Mouse (Mus musculus): ENCODE data around the gene Fam155a. TPM values are rescaled to one million over a fixed set of nuclear protein-coding genes. Genes with fewer than 3 reads are reported as not detected.
A peak's percentile ranks its signal among the peaks of the same experiment; 100 is the strongest.

The Fam155a gene
- total RNA-seq, 2 experiments from 2014 or later = 93.7 to 104 TPM

DNA sequence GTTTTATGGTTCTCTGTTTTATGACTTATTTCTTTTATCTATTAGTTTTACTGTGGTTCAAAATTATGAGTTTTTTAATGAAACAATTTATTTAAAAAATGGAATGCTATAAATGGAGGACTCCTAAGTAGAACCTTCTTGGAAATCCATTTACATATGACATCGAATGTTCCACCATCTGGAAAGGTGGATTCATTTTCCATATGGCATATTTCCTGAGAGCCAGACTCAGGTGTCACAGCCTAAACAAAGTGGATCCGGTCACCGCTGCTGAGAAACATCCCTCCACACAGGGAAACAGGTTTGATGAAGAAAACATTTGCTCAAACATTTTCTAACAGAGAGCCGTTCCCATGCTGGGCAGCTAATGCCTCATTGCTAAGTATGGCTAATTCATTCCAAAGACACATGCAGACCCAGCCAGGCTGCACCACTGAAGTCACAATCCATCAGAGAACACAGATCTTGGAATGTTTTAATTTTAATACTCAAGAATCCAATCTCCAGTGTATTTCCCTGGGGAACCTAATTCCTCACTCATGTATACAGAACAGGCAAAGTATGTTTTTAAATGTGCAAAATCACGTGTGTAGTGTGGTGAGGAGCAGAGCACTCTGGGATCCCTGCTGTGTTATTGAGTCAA lies 235.1 kb downstream of the Fam155a start:
- DNase-seq (ENCODE audit: low spot score in 2 of 2) = no peak
- intact Hi-C loops (cut with DNase I) = no loop called here

DNA sequence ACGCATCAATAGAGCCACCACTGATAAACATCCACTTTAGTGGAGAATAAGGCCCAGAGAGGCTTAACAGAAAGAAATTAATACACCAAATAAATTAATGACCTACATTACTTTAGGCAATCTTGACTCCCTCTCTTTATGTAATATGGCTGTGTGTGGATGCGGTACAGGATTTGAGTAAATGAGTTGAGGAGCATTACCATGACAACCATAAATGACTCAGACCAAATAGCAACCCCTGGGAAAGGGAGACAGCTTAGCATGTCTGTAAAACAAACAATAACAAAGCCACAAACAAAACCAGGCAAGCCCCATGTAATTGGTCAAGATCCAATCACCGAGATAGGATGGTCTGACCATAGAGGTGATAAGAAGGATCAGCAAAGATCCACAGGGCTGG lies 244.4 kb downstream of the Fam155a start:
- intact Hi-C loops (cut with DNase I) = no loop called here
- no peak for DNase-seq (ENCODE audit: low spot score in 2 of 2)

DNA sequence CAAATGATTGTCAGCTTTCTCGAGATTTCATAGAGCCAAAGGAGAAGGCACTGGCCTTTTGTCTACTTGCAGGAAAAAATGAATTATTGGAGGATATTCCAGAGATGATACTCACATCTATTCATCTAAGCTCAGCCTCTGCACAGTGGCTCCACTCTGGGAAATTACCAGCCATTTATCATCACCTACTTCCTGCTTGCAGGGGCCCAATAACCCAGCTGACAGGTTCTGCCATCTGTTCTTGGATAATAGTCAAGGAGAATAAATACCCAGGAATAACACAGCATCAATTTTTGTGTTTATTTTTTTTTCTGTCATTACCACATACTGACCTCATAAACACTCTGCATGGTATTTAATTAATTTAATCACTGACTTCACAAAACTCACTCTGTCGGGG lies 249.4 kb downstream of the Fam155a start:
- intact Hi-C loops (cut with DNase I) = no loop called here
- no peak for DNase-seq (ENCODE audit: low spot score in 2 of 2)

DNA sequence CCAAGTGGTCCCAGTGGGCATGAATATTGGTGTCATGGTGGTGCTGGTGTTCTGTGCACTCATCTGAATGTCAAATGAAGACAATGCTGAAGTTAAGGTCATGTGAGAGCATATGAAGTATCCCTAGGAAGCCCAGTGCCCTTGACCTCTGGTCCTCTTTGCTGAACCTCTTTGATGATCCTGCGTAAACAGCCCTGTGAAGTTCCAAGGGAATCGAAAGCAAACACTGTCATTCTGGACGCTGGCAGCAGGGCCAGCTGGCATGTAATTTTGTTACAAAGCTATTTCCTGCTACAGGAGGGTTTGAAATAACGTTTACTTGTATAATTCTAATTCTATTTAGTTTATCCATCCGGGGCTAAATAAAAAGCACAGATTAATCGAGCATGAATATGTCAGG lies 270.2 kb downstream of the Fam155a start:
- peak in 1 of 2 experiments; percentile 5 for DNase-seq (ENCODE audit: low spot score in 2 of 2)

DNA sequence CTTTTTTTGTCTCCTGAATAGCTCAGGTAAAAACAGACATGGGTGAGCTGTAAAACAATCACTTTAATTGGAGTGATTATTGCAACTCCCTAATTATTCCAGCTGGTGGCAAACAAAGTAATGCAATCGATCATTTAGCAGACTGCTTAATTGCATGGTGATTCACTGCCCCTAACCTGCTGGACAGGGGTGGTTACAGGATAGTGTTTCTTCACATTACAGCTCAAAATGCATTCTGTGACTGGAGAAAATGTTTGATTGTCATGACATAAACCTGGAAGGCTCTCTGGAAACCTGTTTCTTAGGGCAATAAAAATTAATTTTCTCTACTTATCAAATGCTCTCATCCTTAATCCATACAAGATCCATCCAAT lies 276.7 kb downstream of the Fam155a start:
- intact Hi-C loops (cut with DNase I) = no loop called here
- no peak for DNase-seq (ENCODE audit: low spot score in 2 of 2)

More for the DNA sequence above, 270.2 kb downstream of the Fam155a start:
- intact Hi-C loops (cut with DNase I) = no loop called here

DNA sequence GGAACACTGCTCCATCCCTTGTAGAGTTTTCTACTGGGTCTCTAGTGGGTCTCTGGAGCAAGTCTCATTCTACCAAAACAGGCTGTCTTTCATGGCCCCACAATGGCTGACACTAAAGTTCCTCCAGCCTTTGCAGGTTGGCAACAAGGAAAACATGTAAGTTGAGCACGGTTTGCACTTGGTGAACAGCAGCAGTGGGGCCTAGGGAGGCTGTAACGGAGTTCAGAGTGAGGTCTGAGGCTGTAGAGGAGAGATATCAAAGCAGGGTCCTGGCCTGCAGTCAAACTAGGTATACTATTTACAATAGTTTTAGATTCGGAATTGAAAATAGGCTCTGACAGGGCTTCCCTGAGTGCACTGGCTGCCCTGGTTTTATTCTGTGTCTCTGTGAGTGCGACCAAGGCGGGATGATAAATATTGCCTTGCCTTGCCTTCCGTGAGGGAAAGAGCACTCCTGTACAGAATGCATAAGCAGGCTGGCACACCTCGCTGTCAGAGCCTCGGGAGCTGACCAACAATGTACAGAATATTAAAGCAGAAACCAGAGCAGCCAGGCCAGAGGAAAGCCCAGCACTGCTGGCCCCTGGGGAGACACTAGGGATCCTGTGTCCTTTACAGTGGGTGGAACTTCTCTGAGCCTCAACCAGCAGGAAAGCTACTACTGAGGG lies 277.3 kb downstream of the Fam155a start:
- intact Hi-C loops (cut with DNase I) = no loop called here
- no peak for DNase-seq (ENCODE audit: low spot score in 2 of 2)

DNA sequence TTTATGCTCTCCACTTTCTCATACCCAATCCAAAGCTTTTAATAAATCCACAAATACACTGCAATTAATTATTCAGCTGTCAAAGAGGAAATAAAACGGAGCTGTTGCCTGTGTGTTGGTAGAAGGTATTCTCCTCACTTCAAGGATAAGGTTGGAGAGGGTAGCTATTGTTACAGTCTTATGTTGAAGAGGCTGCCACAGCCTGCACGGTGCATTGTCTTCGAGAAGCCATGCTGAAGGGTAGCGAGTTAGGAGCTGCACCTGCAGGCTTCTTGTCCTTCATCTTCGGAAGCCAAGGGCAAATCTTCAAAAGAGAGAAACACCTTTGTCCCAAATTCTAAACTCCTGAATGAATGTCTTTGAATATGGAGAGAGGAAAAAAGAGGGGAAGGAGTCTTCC lies 288.4 kb downstream of the Fam155a start:
- intact Hi-C loops (cut with DNase I) = no loop called here
- DNase-seq (ENCODE audit: low spot score in 2 of 2) = no peak

DNA sequence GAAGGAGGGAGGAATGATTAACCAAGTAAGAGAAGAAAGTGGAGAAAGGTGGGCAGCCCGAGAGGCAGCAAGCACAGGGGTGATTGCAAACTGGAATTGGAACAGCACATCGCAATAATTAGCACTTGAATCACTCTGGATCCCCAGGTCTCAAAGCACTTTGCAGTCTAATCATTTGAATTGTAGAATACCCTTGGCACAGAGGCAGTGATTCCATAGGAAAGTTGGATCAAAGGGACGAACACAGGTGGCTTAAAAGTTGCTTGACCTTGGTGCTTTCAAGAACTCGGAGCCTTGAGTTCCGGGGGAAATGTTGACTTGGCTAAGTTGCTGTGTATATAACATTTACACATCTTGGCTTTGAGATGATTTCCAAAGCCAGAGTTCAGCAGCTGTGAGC lies 299.7 kb downstream of the Fam155a start:
- DNase-seq (ENCODE audit: low spot score in 2 of 2) = no peak
- intact Hi-C loops (cut with DNase I) = no loop called here

DNA sequence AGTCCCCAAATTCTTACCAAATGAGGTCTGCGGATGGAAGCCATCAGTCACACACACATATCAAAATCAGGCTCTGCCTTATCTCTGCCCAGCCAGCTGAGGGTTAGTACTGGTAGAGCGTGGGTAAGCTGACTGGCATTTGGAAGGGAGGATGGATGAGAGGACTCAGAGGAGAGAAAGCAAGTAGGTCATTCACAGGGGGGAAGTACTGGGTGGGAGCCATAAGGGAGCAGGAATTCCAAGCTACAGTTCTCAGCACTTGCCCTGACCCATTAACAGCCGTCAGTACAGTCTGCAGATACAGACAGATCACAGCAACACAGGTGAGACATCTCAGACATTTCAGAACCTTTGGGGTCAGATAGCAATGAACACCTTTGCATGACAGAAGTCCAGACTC lies 300.8 kb downstream of the Fam155a start:
- intact Hi-C loops (cut with DNase I) = no loop called here
- DNase-seq (ENCODE audit: low spot score in 2 of 2) = no peak

DNA sequence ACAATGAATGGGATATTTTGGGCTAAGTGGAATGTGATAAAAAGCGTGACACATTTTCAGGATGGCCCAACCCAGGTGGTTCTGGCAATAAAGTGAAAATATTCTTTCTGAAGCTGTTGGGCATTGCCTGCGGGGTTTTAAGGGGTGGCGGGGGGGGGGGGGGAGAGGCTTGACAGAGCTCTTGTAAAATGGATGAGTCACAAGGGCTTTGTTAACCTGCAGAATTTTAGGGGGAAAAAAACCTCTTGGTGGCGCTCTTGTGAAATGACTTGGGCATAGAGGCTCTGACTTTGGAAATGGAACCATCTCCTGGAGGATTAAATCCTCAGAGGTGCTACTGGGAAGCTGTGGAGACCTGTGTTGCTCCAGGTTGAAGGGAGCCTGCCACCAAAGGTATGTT lies 309.9 kb downstream of the Fam155a start:
- DNase-seq (ENCODE audit: low spot score in 2 of 2) = no peak
- intact Hi-C loops (cut with DNase I) = no loop called here

DNA sequence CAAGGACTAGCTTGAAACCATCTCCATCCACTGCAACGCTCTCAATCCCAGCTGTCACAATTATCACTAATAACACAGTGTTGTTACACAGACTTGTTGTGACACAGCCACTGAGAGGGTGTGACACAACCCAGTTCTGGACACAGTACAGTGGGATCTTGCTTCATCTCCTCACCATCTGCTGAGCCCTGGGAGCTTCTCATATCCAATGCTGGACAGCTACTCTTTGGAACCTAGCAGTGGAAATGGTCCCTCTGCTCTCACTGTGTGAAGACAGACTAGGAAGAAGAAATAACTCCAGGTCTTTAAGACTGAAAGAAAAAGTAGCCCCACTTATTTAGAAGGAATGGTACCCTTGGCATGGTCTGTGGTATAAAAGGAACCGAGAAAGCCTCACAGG lies 310.3 kb downstream of the Fam155a start:
- intact Hi-C loops (cut with DNase I) = no loop called here
- DNase-seq (ENCODE audit: low spot score in 2 of 2) = no peak

DNA sequence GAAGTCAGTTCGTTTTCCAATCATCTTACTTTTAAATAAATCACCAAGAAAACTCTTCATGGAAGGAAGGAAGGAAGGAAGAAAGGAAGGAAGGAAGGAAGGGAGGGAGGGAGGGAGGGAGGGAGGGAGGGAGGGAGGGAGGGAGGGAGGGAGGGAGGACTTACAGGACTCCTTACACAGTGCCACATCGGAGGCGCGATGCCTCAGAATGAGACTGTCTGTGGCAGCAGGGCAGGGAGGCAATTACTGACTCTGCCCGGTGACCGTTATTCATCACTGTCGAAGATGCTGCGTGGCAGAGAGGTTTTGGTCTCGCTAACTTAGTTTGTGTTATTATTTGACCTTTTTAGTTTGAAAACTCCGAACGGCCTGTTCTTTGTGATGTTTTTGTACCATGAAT lies 312.3 kb downstream of the Fam155a start:
- intact Hi-C loops (cut with DNase I) = no loop called here
- DNase-seq (ENCODE audit: low spot score in 2 of 2) = no peak

DNA sequence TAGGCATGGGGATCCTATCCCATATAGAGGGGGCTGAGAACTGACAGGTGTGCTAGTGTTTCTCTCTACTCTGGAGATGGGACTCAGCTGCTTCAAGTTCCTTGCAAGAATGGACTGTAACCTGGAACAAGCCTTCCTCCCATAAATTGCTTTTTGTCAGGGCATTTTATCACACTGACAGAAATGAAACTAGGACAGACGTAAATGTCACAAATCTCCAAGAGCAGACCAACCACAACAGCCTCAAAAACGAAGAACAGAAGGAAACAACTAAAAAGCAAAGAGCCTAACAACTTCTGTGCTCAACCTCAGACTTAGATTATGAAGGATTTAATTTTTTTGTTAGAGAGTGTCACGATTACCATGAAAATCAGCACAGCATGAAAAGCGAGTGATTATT lies 315.8 kb downstream of the Fam155a start:
- intact Hi-C loops (cut with DNase I) = no loop called here
- DNase-seq (ENCODE audit: low spot score in 2 of 2) = no peak

DNA sequence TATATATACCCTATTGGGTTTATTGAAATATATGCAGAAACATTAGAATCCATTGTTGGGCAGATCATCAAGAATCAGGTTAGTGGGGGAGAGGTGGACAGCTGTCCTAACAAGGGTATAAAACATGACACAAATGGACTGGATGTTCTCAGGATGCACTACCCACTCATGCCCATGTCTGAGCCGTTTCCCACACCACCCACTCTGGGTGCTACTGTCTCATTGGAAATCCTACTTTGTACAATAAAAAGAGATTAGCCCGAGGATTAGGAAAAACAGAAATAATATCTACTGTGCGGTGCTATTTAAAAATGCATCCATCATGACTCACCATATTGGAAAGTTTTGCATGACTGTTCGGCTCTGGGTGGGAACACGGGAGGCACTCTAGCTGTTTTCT lies 317.2 kb downstream of the Fam155a start:
- no peak for DNase-seq (ENCODE audit: low spot score in 2 of 2)
- intact Hi-C loops (cut with DNase I) = no loop called here

DNA sequence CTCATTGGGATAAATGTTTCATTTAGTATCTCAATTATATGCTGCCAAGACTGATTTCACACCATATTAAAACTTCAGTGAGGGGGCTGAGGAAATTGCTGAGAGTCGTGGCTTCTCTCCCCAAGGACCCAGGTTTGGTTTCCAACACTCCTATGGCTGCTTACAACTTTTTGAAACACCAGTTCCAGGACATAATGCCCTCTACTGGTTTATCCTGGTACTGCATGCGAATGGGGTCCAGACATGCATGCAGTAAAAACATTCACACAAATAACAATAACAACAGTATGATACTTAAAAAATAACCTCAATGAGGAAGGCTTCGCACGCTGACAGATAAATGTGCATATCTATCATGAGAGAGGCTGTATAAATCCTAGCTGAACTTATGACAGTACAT lies 319.4 kb downstream of the Fam155a start:
- DNase-seq (ENCODE audit: low spot score in 2 of 2) = no peak
- intact Hi-C loops (cut with DNase I) = no loop called here

DNA sequence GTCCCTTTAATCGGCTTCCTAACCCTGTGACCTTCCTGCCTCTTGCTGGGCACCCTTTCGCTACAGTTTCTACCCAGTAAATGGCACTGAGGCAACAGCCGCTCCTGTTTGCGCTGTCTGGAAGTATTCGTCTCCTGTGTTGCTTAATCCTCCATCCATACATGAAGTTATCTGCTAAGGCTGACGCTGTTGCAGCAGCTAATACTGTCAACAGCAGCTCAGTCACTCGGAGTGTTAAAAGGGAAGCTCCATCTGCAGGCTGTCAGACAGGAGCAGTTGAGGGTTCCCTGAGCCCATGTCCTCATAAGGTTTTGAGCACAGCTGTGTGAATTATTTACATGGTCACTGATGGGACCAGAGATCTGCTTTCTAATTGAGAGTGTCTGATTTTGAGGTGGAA lies 322.3 kb downstream of the Fam155a start:
- DNase-seq (ENCODE audit: low spot score in 2 of 2) = no peak
- intact Hi-C loops (cut with DNase I) = no loop called here

DNA sequence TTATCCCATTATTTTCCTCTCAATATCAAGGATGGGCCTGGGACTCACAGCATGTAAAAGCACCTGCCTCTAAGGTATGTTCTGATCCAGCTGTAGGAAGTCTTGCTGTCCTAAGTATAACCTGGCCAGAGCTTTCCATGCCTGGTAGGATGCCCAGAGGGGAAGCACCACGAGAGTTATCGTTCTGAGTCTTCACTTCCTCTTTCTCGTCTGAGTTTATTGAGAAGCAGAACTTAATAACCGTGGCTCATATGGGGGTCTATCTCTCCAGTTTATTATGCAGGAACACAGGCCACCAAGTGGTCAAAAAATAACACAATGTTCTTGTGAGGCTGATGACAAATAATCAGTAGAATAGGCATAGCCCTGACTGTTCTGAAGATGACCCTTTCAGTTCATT lies 333.1 kb downstream of the Fam155a start:
- no peak for DNase-seq (ENCODE audit: low spot score in 2 of 2)
- intact Hi-C loops (cut with DNase I) = no loop called here

DNA sequence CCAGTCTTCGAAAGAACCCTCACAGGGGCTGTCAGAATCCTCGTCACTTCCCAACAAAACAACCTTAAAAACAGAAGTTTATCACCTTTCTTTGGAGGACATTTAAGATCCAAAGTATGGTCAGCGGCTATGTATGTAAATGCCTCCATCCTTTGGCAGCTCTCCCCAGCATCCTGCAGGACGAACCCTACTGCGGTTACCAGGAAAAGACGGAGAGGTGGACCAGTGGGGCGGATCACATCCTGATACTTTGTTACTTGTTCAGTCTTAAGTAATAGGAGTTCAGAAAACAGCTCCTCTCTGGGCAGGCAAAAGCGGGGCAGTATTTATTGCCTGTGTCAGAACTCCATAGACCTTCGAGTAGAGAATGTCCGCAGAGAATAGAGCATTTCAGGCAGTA lies 335.5 kb downstream of the Fam155a start:
- DNase-seq (ENCODE audit: low spot score in 2 of 2) = no peak
- intact Hi-C loops (cut with DNase I) = no loop called here

DNA sequence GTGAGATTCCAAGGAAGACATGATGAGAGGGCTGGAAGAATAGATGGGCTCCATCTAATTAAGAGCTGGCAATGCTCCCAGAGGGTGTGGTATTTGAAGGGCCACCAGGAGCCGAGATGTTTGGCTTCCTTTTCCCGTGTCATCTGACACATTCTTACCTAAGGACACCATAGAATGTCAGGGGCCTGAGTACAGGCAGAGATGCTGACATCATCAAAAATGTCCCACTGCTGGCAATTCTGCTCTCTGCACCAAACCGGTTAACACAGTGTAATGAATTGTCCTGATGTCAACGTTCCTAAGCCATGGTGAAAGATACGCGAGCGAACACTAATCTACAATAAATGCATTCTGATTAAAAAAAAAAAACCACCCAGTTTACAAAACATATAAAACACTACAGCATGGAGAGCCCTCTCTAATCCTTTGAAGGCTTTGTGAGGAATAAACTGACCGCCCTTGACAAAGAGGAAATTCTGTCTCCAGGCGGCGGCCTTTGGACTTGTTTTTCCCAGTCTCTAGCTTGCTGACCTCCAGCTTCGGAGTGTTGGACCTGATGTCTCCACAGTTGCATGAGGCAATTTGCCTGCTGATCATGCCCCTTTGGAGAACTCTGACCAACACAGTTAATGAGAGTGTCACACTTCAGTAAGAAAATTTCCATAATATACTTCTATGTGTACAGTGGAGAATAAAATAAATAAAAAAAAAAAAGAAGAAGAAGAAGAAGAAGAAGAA lies 338.2 kb downstream of the Fam155a start:
- no peak for DNase-seq (ENCODE audit: low spot score in 2 of 2)
- intact Hi-C loops (cut with DNase I) = no loop called here

DNA sequence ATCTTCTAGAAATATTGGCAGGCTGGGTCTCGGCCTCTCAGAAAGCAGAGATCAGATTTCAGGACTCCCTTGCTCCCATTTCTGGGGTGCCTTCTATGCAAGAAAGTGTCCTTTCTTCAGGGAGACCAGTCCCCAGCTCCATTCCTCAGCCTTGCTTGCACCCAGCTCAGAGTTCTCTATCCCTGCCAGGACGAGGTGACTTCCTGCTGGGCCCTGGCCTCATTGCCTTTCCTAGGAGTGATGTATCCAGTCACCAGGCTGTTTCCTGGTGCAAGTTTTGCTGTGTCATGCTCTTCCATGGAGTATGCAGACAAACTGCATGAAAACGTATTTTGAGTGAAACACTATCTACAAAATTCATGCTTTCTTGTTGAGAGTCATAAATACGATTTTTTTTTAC lies 342.1 kb downstream of the Fam155a start:
- intact Hi-C loops (cut with DNase I) = no loop called here
- DNase-seq (ENCODE audit: low spot score in 2 of 2) = no peak

DNA sequence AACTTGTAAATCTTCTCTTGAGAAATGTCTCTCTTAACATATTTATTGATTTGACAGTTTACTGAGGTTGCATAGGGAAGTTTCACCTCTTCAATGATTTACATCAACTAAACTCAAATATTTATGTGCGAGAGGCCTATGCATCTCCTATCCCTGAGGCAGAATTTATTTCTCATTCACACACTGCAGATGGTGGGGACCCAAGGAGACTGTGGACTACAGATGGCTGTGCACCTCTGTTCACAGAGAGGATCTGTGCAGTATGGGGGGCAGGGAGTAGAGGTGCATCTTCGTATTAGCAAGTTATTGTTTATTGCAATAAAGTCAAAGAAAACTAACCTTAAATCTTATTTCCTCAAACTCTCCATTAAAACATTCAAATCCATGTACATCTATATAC lies 346.9 kb downstream of the Fam155a start:
- DNase-seq (ENCODE audit: low spot score in 2 of 2) = no peak
- intact Hi-C loops (cut with DNase I) = no loop called here

Data from left cerebral cortex, postnatal 14 days (tissue).